Mouse (Mus musculus) heart, embryonic 15.5 days (tissue): Measurements from ENCODE around the gene Cyp2w1. TPM values are rescaled to one million over a fixed set of nuclear protein-coding genes. Genes with fewer than 3 reads are reported as not detected.
"Not testable (repeated sequence)": the region's sequence is repeated elsewhere in the genome, so short reads cannot be mapped to it uniquely, and the experiment has no call there.

ENCODE experiments used
- ATAC-seq: fragments of 200-750 bp; cut with Nextera tagmentation; replicated peaks from 2 replicates; pipeline ENCODE4 v1.8.0; 2017; ENCODE audit warnings: low read depth, moderate TSS enrichment; ENCODE audit not compliant: insufficient number of reproducible peaks, insufficient read depth, low FRiP score
- H3K27ac ChIP-seq: fragments of 300-500 bp; sonication (generic); 2 replicates; pipeline ENCODE4 v1.5.1; 2015; ENCODE audit warnings: mild to moderate bottlenecking, inconsistent platforms
- H3K27me3 ChIP-seq: fragments of 300-500 bp; sonication (generic); 2 replicates; pipeline ENCODE4 v1.6.1; 2015; ENCODE audit warnings: inconsistent platforms
- H3K36me3 ChIP-seq: fragments of 300-500 bp; sonication (generic); 2 replicates; pipeline ENCODE4 v1.6.1; 2015; ENCODE audit warnings: mild to moderate bottlenecking, inconsistent platforms
- H3K4me1 ChIP-seq: fragments of 300-500 bp; sonication (generic); replicated peaks from 2 replicates; pipeline ENCODE4 v1.6.1; 2015; ENCODE audit warnings: inconsistent platforms
- H3K4me2 ChIP-seq: fragments of 300-500 bp; sonication (generic); 2 replicates; pipeline ENCODE4 v1.6.1; 2015; ENCODE audit warnings: inconsistent platforms, mild to moderate bottlenecking, moderate library complexity
- H3K4me3 ChIP-seq: fragments of 300-500 bp; sonication (generic); 2 replicates; pipeline ENCODE4 v1.5.1; 2015; ENCODE audit warnings: mild to moderate bottlenecking, inconsistent platforms
- H3K9ac ChIP-seq: fragments of 300-500 bp; sonication (generic); 2 replicates; pipeline ENCODE4 v1.6.1; 2015; ENCODE audit warnings: mild to moderate bottlenecking, inconsistent platforms
- H3K9me3 ChIP-seq: fragments of 300-500 bp; sonication (generic); replicated peaks from 2 replicates; pipeline ENCODE4 v1.6.1; 2016; ENCODE audit warnings: inconsistent platforms
- WGBS: fragments of 180-500 bp; shearing (Covaris S2); methylation state at CpG from one replicate; pipeline ENCODE4 v1.1.7; 2015; ENCODE audit warnings: mixed read lengths; 5-methylcytosine and 5-hydroxymethylcytosine counted together
- polyA plus RNA-seq: library from polyadenylated mRNA; unstranded; fragments of >200 nt; fragmentation: Nextera tagmentation; extraction: Ambion mirVana; gene quantifications from 2 replicates; pipeline ENCODE4 v1.2.1, GENCODE M21; 2015

The Cyp2w1 gene
- polyA plus RNA-seq, 1 experiment from 2014 or later: not detected

GRCm38 (mm10) chr5:139388195-139388570 lies 35.8 kb downstream of the Cyp2w1 start:
- Histone ChIP-seq H3K4me3 (no peak overlapping the region), H3K36me3 (peaks cover 10% of the 10 kb centered on the region; the same call in 1 of the 2 replicates), H3K9ac (no peak overlapping the region), H3K27ac (peak overlapping the region; percentile 60), H3K9me3 (no peaks in the 10 kb centered on the region), H3K4me2 (no peak overlapping the region; the same call in 1 of the 2 replicates), H3K27me3 (no peaks in the 10 kb centered on the region), H3K4me1 (peaks cover 75% of the 10 kb centered on the region)
- no peak for ATAC-seq
- 54% methylated on average over 4 of the region's 4 CpGs for WGBS

DNA sequence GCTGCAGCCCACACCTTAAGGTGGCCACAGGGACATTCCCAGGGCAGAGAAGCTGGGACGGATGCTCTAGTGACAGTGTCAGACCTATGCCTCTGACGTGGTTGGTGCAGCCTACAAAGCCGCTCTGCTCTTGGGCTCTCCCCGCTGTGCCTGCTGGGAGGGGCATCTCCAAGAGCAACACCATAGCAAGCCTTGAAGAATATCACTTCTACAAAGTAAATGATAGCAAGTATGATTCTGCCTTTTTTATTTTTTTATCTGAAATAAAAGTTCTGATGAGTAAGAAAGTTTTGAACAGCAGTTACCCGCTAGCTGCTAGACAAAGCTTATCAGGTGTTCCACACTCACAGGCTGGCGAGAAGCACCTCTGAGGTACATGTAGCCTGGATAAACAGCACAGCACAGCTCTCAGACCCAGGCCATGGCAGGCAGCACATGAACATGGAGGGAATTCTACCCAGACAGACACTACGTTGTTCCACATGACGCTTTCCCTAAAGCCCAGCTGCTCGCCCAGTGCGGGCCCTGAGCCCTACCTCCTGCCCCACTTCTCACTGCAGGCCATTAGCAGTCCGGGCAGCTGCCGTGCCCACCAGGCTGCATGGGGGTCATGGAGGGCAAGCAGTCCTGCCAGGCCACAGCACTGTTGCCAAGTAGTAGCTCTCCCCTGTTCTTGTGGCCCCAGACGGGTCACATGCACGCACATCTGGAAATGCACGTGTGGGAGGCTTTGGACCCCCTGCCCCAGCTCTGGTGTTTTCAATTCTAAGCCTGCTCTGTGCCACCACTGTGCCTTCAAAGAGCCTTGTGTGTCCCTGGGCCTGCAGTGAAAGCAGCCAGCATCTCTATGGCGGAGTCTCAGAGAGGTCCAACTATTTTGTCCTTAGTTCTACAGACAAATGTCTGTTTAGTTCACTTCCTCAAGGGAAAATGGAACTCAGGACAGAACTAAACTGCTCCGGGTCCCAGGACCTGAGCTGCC lies 36.6 kb downstream of the Cyp2w1 start:
- H3K27me3 ChIP-seq: no peaks in the 10 kb centered on the region
- ATAC-seq: no peak
- H3K9me3 ChIP-seq: no peaks in the 10 kb centered on the region
- H3K9ac ChIP-seq: 0 out of 2 replicates have a peak overlapping the region, but pooled peaks have one; percentile 14
- no peak overlapping the region for H3K4me3 ChIP-seq
- 77% methylated on average over 17 of the region's 17 CpGs for WGBS
- H3K36me3 ChIP-seq: peaks cover 18% of the 10 kb centered on the region
- no peak overlapping the region for H3K4me2 ChIP-seq
- H3K27ac ChIP-seq: peak overlapping the region; percentile 60
- peaks cover 68% of the 10 kb centered on the region for H3K4me1 ChIP-seq

DNA sequence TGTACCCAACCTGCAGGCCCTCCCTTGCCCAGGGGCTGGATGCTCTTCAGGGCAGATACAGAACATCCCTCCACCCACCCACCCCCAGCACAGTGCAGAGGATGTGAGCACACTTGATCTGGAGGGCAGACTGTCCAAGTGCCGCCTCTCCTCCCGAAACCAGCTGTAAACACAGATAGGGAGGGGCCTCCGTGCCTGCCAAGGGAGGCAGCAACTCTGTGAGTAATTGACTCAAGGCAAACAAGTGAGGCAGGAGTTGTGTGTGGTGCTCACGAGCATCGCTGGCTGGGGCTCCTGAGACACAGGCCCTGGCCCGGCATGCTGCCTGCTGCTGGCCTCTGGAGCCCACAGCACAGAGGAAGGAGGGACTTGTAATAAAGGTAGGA lies 37.3 kb downstream of the Cyp2w1 start:
- Histone ChIP-seq H3K27ac (peak overlapping the region; percentile 60), H3K9ac (0 out of 2 replicates have a peak overlapping the region, but pooled peaks have one; percentile 14), H3K4me2 (no peak overlapping the region), H3K36me3 (peaks cover 21% of the 10 kb centered on the region), H3K4me1 (peaks cover 64% of the 10 kb centered on the region), H3K27me3 (no peaks in the 10 kb centered on the region), H3K9me3 (no peaks in the 10 kb centered on the region), H3K4me3 (no peak overlapping the region)
- 28% methylated on average over 6 of the region's 6 CpGs for WGBS
- ATAC-seq: peak; percentile 50; the same call in 1 of the 2 replicates

- H3K9ac ChIP-seq, ATAC-seq: not testable (repeated sequence)
- 62% methylated on average over 5 of the region's 5 CpGs for WGBS
Measured at GRCm38 (mm10) chr5:139390324-139391119, 38.1 kb downstream of the Cyp2w1 start.

GRCm38 (mm10) chr5:139391309-139391990 lies 39.0 kb downstream of the Cyp2w1 start:
- no peaks in the 10 kb centered on the region for H3K9me3 ChIP-seq
- peaks cover 21% of the 10 kb centered on the region for H3K36me3 ChIP-seq
- ATAC-seq: no peak
- 68% methylated on average over 11 of the region's 11 CpGs for WGBS
- H3K27ac ChIP-seq: 0 out of 2 replicates have a peak overlapping the region, but pooled peaks have one; percentile 20
- H3K27me3 ChIP-seq: no peaks in the 10 kb centered on the region
- H3K9ac ChIP-seq: no peak overlapping the region
- peaks cover 46% of the 10 kb centered on the region for H3K4me1 ChIP-seq
- no peak overlapping the region for H3K4me2 ChIP-seq
- H3K4me3 ChIP-seq: no peak overlapping the region

More at GRCm38 (mm10) chr5:139390324-139391119, 38.1 kb downstream of the Cyp2w1 start:
- not testable (repeated sequence) for H3K9me3 ChIP-seq, H3K4me2 ChIP-seq, H3K4me3 ChIP-seq, H3K27me3 ChIP-seq, H3K27ac ChIP-seq
- peaks cover 56% of the 10 kb centered on the region for H3K4me1 ChIP-seq
- H3K36me3 ChIP-seq: peaks cover 21% of the 10 kb centered on the region

- no peak overlapping the region for H3K9ac ChIP-seq
- H3K4me1 ChIP-seq: peaks cover 48% of the 10 kb centered on the region
- WGBS: 91% methylated on average over 37 of the region's 37 CpGs
Measured at GRCm38 (mm10) chr5:139392219-139393196, 40.1 kb downstream of the Cyp2w1 start.

GRCm38 (mm10) chr5:139393197-139393588 lies 40.8 kb downstream of the Cyp2w1 start:
- Histone ChIP-seq H3K27me3 (no peaks in the 10 kb centered on the region), H3K4me3 (no peak overlapping the region), H3K4me2 (no peak overlapping the region), H3K27ac (no peak overlapping the region), H3K9me3 (no peaks in the 10 kb centered on the region), H3K4me1 (peaks cover 48% of the 10 kb centered on the region), H3K9ac (no peak overlapping the region), H3K36me3 (peaks cover 21% of the 10 kb centered on the region)
- 93% methylated on average over 16 of the region's 16 CpGs for WGBS
- ATAC-seq: no peak

More at GRCm38 (mm10) chr5:139392219-139393196, 40.1 kb downstream of the Cyp2w1 start:
- ATAC-seq: no peak
- peaks cover 21% of the 10 kb centered on the region for H3K36me3 ChIP-seq
- no peak overlapping the region for H3K4me2 ChIP-seq
- no peak overlapping the region for H3K4me3 ChIP-seq
- H3K27ac ChIP-seq: no peak overlapping the region
- no peaks in the 10 kb centered on the region for H3K27me3 ChIP-seq
- H3K9me3 ChIP-seq: no peaks in the 10 kb centered on the region

- Histone ChIP-seq H3K4me1 (peaks cover 45% of the 10 kb centered on the region), H3K9me3 (no peaks in the 10 kb centered on the region), H3K4me2 (no peak overlapping the region), H3K27ac (no peak overlapping the region), H3K27me3 (no peaks in the 10 kb centered on the region), H3K4me3 (no peak overlapping the region), H3K36me3 (peaks cover 21% of the 10 kb centered on the region), H3K9ac (no peak overlapping the region)
- 67% methylated on average over 7 of the region's 7 CpGs for WGBS
- ATAC-seq: no peak
Measured at GRCm38 (mm10) chr5:139394399-139394798, 42.0 kb downstream of the Cyp2w1 start.

GRCm38 (mm10) chr5:139395528-139395927 lies 43.1 kb downstream of the Cyp2w1 start:
- 91% methylated on average over 4 of the region's 4 CpGs for WGBS
- peaks cover 21% of the 10 kb centered on the region for H3K36me3 ChIP-seq
- no peak overlapping the region for H3K9ac ChIP-seq
- peaks cover 40% of the 10 kb centered on the region for H3K4me1 ChIP-seq
- no peaks in the 10 kb centered on the region for H3K27me3 ChIP-seq
- no peak overlapping the region for H3K27ac ChIP-seq
- no peak for ATAC-seq
- no peak overlapping the region for H3K4me3 ChIP-seq
- H3K4me2 ChIP-seq: no peak overlapping the region
- H3K9me3 ChIP-seq: no peaks in the 10 kb centered on the region

DNA sequence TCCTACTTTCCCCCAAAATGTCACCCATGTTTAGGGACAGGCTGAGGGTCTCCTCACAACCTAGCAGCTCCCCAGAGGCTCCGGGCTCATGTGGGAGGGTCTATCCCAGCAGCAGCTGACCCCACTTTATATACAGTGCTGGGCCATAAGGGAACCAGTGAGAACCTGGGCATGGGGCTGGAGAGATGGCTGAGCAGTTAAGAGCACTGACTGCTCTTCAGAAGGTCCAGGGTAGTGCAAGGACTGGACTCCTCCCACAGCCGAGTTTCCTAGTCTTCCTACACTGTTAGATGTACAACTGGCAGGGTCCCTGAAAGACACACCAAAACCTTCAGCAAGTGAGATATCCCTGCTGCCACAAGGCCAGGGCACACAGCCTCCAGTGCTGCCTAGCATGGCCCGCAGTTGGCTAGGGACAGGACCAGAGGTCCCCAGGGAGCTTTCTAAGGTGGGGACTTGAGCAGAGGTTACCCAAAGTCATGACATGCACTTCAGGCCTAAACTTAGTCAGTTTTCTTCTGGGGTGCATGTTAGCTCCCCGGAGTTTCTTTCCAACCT lies 45.0 kb downstream of the Cyp2w1 start:
- peak overlapping the region; percentile 17; the same call in 1 of the 2 replicates for H3K27ac ChIP-seq
- no peak overlapping the region for H3K9ac ChIP-seq
- no peak for ATAC-seq
- H3K4me3 ChIP-seq: no peak overlapping the region
- peaks cover 28% of the 10 kb centered on the region for H3K4me1 ChIP-seq
- 72% methylated on average over 4 of the region's 4 CpGs for WGBS
- H3K36me3 ChIP-seq: peaks cover 19% of the 10 kb centered on the region
- no peak overlapping the region for H3K4me2 ChIP-seq
- H3K9me3 ChIP-seq: no peaks in the 10 kb centered on the region
- no peaks in the 10 kb centered on the region for H3K27me3 ChIP-seq
